Mouse (Mus musculus) lung, postnatal 25 days (tissue): ENCODE data around the gene Rilpl1.
"Not testable (repeated sequence)": the region's sequence is repeated elsewhere in the genome, so short reads cannot be mapped to it uniquely, and the experiment has no call there.

Experiments used
- DNase-seq: peaks from one replicate; pipeline ENCODE4 v3.0.0; 2022; ENCODE audit warnings: low spot score

Rilpl1 gene

GRCm38 (mm10) chr5:124529191-124529651 lies 2.0 kb downstream of the Rilpl1 start:
- no peak for DNase-seq

DNA sequence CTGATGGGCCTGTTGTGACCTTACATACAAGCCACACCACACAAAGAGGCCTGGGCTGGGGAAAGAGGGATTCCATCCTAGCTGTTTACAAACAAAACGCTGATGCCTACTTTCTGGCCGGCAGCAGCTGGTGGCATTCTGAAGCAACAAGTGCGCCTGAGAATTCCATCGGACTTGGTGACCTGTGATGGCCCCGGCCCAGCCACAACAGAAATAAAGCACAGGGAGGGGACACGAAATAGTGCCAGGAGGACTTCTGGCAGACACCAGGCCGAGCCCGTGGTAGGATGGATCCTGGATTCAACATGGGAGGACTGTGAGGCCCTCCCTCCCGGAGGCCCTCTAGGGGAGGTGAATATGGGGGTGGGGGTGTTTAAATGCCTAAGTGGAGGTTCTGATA lies 2.4 kb downstream of the Rilpl1 start:
- no peak for DNase-seq

DNA sequence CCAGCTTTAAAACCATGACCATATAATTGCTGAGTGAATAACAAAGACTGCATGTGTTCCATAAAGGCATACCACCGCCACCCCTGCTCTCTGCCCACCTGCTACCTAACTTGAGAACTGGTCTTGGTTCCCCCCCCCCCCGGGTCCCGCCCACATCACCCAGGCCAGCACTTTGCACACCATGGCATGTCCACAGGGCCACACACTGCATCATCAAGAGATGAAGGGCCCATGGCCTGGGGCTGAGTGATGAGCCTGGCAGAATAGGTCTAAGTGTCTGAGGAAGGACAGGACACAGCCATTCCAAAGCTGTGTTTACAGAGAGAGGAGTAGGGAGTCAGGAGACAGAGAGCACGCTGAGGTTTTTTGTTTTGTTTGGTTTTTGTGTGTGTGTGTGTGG lies 2.8 kb downstream of the Rilpl1 start:
- DNase-seq = no peak

- no peak for DNase-seq
Measured at GRCm38 (mm10) chr5:124524943-124525342, 6.2 kb downstream of the Rilpl1 start.

- no peak for DNase-seq
Measured at GRCm38 (mm10) chr5:124523032-124523431, 8.2 kb downstream of the Rilpl1 start.

- DNase-seq = no peak
Measured at GRCm38 (mm10) chr5:124521588-124521987, 9.6 kb downstream of the Rilpl1 start.

DNA sequence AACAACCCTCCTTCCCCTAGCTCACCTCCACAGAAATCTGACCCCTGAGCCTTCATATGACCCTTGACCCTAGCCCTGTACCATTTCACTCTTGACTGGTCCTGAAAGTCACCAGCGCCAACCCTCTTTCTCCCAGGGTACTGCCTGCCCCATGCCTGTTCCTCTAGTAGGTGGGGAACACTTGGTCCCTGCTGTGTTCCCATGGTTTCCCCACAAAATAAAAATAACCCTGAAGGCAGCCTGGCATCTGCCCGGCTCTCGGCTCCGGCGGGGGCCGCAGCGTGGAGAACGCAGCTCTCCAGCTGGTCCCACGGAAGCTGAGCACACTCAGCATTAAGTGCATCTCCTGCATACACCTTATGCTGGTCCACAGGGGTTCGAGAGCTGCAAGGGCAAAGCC lies 12.5 kb downstream of the Rilpl1 start:
- DNase-seq = no peak

GRCm38 (mm10) chr5:124515789-124516188 lies 15.4 kb downstream of the Rilpl1 start:
- no peak for DNase-seq

DNA sequence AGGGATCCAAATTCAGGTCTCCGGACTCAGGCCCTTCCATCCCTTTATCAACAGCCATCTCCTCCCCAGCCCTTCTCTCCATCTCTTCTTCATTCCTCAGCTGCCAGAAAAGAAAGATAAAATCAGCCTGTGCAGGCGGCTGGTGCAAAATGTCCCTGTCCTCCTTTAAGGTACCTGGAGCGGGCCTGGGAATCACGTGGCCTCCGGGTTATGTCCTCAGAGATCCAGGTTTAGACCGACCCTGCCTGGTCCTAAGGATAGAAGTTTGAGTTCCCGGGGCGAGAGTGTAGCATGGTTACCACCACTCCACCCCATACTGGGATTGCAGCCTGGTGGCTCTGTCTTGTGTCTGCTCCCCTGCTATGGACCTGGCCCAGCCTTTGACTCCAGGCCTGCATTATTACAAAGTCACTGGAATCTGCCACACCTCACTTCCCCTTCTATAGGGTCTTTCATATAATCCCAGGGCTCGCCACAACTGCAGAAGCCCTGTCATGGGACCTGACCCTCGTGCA lies 20.6 kb downstream of the Rilpl1 start:
- DNase-seq = no peak

DNA sequence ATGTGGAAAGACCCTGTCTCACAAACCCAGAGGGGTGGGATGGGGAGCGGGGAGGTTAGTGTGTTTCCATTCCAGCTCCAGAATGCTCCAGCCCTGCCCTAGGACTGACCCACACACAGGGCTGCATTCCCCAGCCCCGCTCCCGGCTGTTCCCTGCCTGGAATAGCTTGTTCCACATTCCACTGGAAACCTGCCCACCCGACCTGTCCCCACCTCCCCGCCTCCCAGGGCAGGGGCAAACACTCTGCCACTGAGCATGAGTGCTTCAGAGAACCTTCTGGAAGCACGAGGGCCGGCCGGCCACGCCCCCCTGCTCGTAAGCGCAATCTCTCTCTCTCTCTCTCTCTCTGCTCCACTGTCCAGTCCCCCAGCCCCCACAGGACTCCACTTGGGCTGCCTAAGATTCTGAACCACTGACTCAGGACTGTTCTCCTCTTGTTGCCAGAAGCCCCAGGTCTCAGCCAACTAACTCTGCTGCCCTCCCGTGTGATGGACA lies 21.4 kb downstream of the Rilpl1 start:
- DNase-seq = peak; percentile 91

DNA sequence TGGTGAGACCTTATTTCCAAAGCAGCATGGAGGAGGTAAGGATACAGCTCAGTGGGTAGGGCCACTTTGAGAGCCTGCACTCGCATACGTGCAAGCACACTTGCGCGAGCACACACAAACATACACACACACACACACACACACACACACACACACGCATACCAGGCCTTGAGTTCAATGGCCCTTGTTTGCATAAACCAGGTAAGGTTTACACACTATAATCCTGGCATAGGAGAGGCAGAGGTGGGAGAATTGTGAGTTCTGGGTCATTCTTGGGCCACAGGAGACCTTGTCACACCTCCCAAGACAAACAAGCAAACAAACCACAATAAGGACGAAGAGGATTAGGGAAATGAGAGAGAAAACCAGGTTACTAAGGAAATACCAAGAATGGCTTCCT lies 22.0 kb downstream of the Rilpl1 start:
- no peak for DNase-seq

DNA sequence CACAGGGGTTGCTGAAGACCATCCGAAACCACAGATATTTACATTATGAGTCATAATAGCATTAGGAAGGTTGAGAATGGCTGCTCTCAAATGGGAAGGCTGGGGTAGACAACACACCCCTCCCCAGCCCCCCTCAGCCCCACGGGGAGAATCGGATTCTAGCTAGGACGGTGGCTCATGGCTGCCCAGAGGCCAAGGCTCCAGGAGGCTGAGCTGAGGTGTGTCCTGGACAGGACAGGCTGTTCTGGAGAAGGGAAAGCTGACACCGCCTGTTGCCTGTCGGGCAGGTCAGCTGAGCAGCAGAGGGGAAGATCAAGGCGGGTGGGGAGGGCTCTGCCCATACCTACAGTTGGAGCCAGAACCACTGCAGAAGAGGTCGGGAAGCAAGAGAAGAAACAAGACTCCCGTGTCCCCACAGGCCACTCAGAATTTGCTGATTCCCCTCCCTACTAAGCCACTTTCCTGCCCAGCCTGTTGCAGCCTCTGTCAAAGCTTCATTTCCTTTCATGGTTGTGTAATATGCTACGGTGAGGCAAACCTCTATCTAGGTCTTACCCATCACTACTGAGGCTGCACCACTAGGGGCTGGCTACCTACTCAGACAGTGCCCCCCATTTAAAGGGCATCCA lies 24.3 kb downstream of the Rilpl1 start:
- DNase-seq = peak; percentile 57

DNA sequence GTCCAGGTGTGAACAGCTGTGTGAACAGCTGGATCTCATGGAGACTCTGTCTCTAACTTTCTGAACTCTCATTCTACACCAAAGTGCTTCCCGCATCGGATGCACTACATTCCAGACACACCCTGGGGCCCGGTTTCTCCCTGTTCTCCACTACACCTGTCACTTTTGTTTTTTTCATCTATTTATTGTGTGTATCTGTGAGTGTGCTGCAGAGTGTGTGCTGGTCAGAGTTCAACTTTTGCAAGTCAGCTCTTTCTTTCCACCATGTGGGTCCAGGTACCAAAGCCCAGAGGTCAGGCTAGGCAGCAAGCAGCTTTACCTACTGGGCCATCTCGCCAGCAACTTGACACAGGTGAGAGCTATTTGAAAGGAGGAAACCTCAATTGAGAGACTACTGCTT lies 26.0 kb downstream of the Rilpl1 start:
- DNase-seq = no peak

- DNase-seq = no peak
Measured at GRCm38 (mm10) chr5:124503742-124504141, 27.4 kb downstream of the Rilpl1 start.

GRCm38 (mm10) chr5:124501541-124501940 lies 29.6 kb downstream of the Rilpl1 start:
- DNase-seq = no peak

DNA sequence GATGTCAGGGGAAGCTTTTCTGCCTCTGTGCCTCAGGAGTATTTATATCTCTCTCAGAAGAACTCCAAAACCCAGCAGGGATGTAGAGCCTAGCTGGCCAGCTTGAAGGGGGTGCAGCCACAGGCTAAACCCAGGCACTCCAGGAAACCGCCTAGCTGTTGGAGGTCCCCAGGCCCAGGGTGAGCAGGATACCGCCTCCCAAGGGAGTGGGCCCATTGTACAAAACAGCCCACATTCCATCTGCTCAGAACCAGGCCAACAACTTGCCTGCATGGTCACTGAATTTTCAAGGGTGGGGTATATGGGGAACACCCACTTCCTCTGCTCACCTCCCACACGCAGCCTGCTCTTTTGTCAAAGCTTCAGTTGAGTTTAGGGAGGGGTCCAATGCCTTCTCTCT lies 30.6 kb downstream of the Rilpl1 start:
- no peak for DNase-seq

GRCm38 (mm10) chr5:124500037-124500436 lies 31.2 kb downstream of the Rilpl1 start:
- DNase-seq = not testable (repeated sequence)

- no peak for DNase-seq
Measured at GRCm38 (mm10) chr5:124499001-124499400, 32.2 kb downstream of the Rilpl1 start.

DNA sequence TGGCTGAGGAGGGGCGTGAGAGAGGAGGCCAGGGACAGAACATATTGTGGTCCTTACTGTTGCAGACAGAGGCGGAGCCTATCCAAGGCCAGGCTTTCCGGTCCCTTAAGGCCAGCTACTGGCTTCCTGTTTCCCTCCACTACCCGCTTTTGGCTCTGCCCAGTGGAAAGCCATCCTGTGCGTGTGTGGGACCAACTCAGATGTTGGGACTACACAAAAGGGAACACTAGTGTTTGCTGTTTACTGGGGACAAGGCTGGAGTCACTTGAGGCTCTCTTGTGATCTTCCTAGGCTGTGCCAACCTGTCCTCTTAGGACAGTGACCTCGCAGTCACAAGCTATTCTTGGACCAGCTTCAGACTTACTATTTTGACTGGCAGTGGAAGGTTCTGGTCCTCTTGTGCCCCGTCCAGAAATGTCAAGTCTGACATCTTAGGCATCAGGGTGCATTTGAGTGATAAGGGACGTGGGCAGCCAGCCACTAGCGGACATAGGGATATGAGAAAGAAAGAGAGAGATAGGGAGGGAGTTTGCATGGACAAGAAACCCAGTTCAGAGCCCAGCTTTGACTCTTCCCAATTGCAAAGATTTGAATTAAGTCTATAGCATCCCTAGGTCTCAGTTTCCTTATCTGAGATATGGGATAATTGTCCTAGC lies 32.8 kb downstream of the Rilpl1 start:
- DNase-seq = peak; percentile 74

- DNase-seq = peak; percentile 74
Measured at GRCm38 (mm10) chr5:124496614-124497514, 34.3 kb downstream of the Rilpl1 start.

- no peak for DNase-seq
Measured at GRCm38 (mm10) chr5:124495547-124495946, 35.6 kb downstream of the Rilpl1 start.

DNA sequence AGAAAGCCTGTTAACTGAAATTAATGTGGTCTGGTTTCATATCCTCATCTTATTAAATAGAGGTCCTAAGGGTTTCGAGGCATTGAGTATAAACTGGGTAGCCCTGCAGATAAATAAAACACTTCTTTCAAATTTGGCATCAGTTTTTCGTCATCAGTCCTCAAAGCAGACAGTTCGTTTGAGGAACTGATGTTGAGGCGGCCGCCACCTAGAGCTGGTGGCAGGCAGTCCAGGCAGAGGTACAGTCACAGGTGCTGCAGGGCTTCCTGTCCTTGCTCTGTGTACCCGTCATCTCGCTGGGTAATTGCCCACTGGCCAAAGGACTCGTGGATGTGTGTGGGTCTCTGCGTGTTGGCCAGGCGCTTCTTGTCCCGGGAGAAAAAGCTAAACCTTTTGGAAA lies 37.7 kb downstream of the Rilpl1 start:
- DNase-seq = no peak
